Mouse (Mus musculus) cortical plate, adult 2 months (tissue): ENCODE data around the gene Rtl8c.
"Not testable (repeated sequence)": the region's sequence is repeated elsewhere in the genome, so short reads cannot be mapped to it uniquely, and the experiment has no call there.

Experiments
- CTCF ChIP-seq: fragments of 200-500 bp; IDR thresholded peaks from 2 replicates; pipeline ENCODE4 v1.5.1; 2011; ENCODE audit warnings: mild to moderate bottlenecking, control low read depth, low read length; ENCODE audit not compliant: insufficient read depth; ENCODE audit errors: extremely low read depth
- POLR2A ChIP-seq: fragments of 200-500 bp; IDR thresholded peaks from 2 replicates; pipeline ENCODE4 v1.6.1; 2011; ENCODE audit warnings: mild to moderate bottlenecking, low read length, control low read depth; ENCODE audit not compliant: insufficient read depth; ENCODE audit errors: extremely low read depth

DNA sequence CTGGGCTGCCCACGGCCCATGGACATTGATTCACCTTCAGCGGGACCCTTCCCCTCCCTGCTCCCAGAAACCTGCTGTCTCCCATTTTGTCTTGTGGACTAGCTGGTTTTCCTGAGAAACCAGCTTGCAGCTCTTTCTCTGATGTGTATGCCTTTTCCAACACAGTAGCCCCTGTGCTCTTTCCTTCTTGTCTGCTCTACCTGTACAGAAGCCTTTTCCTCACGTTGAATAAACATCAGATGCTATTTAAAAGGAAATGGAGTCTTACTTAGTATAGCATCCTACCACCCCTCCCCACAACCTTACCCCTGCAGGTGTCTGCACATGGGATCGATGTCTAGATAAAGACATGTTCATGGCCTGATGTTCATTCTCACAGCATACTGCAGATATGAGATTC lies 1.0 kb downstream of the Rtl8c start, which contains the start of gene Gm14597:
- TF ChIP-seq CTCF, POLR2A: not testable (repeated sequence)
